Mouse (Mus musculus) kidney, postnatal 36 days (tissue): ENCODE data around the gene Olfr957.

Source experiments
- DNase-seq, 2 experiments: peaks; one replicate each; pipeline ENCODE4 v3.0.0; 2021 to 2022; ENCODE audit warnings: mixed read lengths in 2 of 2

Gene Olfr957

DNA sequence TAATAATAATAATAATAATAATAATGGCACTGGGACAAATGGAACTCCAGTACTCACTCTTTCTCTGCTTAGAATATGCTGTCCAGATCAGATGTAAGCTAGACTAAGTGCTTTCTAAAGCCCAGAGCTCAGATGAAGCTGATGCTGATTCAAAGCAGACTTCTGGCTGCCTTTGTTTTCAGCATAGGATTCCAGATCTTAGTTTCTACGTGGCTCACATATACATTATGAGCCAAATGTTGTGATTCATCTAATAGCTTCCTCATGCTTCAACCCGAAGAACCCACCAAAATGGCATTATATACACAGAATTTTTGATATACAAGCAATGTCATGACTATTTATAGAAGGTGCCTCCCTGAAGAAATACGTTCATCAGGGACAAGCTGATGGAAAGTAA is at the start of gene Olfr957:
Olfr957 (minus strand) TSS at position 279 of the 400 bp plus-strand sequence.
- no peak for DNase-seq

DNA sequence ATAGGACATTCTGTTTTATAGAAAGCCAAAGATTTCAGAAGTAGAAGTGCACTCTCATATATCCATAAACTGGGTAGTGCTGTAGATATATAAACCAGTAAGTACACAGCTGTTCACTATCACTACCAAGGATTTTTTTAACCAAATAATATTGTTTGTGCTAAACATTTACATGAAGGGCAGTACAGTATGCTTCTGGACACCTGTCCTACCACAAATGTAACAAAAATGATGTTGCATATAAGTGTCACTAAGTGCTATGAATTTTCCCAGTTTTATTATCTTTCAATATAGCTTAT is 42.7 kb upstream of the Olfr957 start:
- no peak for DNase-seq

DNA sequence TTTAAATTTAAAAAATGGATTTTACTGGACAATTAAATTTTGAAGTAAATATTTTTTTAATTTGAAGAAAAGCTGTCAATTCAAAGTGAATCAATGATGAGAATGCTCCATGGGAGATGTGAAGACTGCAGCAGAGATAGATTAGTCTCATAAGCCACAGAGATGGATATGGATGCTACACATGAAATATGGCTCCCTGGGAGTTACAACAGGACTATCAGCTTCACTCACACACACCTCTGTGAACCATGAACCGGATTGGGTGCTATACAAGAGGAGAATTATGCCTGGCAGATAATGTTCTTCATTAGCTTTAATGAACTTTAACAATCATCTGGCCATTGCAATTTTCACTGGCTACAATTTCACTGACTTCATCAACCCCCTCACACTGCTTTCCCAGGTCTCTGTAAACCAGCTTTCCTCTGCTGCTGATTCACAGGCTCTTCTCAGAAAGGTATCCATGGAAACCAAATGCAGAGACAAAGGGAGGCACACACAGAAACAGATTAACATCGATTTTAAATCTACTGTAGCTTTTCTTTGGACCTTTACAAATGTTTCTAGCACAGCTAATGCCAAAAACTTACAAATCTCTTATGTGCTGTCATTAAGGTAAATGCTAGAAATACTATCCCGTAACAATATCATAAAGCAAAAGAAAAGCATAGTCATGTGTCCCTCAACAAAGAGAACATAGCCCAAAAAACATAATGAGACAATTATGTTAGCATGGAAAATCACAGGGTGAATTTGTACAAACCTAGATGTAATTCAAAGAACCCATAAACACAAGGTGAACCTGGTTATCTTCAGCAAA is 42.1 kb upstream of the Olfr957 start:
- no peak for DNase-seq

DNA sequence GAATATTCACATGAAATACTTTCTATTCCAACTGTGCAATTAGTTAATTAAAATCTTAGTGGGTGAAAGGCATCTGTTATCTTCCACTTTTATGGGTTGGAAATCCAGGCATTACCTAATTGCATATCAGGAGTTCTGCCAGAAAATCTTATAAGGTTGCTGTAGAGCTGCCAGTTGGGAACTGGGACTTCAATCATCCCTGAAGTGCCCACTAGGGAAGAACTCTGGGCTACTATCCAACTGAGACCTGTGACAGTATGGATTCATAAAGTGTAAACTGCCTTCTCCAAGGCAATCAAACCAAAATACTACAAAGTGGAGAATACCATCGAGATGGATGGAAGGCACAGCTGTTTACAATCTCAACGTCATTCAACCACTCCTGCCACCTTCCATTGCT is 38.3 kb upstream of the Olfr957 start, which contains the start of gene Olfr958:
Olfr958 (minus strand) TSS at position 109 of the 400 bp plus-strand sequence.
- DNase-seq = no peak

DNA sequence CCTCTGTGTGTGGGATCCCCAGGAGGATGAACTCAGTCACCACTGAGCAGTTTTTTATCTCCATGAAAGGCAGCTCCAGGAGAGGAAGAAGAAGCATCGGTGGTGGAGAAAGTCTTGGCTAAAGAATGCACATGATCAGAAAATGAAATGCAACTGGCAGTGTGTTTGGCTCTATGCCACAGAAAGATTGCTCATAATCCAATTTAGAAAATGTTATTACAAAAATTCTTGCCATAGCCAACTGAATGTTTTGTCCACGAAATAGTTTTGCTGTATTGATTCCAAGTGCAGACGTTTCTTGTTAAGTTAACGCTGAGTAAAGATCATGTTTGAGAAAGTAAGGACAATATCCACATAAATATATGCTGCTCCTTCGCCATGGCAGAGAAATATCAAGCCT is 35.2 kb upstream of the Olfr957 start:
- DNase-seq = no peak

DNA sequence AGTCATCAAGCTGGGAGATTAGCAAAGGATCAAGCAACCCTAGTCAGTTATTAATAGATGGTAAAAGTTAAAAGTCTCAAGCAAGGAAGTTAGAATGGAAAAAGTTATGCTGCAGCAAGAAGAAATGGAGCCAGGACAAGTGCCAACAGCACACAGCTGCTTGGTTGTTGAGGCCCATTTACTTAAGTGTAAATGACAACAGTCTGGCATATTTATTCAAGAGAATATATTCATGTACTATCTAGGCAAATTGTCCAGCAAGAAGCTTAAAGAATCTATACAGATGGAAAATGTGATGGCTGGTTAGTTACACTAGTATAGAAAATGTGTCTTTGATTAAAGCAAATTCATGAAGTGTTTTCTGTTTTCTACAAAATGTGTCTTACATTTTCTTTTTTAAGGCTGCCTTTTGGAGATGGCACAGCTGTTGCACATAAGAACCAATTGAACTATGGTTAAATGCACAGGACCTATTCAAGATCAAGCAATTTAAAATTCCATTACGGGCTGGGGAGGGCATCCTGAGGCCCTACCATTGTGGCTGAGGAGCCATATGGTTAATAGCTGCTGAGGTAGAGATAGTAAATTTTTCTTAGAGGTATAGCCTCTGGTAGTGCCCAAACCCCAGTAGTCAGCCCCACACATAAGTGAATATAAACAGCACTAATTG is 8.1 kb upstream of the Olfr957 start:
- no peak for DNase-seq

DNA sequence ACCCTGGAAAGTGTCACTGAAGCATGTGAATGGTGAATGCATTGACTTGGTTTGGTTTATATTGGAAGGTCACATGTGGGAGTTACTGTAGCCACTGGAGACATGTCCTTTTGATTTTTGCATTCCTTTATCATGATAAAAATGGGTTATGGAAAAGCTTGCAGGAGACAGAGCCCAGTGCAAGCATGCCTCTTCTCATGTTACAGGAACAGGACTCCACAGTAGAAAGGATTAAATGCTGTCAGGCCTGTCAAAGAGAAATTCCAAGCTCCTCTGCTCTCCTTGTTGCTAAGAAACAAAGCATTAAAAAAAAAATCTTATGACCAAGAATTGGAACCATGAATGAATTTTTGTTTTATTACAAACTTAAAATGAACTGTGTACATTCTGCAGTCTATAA is 3.0 kb upstream of the Olfr957 start:
- no peak for DNase-seq

DNA sequence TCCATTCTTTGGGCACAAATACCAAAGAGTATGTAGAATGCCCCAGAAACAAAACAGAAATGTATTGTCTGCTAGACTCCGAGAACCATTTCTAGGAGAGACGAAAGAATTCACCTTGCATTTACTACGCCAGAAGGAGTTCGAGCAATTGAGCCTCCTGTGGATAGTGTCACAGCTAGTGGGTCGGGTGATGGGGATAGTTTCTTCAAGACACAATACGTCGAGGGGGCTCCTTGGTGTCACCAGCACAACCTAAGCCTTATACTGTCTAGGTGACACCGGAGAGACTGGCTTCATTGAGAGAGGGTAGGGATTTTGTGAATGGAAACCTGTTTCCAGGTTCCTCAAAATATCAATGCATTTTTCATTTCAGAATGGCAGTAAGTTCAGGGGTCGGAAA is 6.2 kb downstream of the Olfr957 start:
- no peak for DNase-seq

DNA sequence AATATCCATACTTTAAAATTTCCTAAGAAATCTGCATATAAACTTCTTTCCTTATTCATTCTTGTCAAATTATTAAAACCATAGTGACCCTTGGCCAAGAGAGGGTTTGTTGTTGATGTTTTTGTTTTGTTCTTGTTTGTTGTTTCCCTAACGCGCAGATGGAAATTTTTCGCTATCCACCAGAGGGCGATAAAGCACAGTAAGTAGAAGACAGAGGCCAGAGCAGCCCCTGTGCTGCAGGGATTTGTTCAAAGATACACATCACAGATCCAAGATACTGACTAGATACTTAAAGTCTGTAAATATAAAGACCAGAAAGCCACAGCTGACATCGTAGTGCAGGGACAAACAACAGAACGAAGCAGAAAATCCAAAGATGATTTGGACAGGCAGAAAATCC is 6.6 kb downstream of the Olfr957 start:
- DNase-seq = peak; percentile 27 to 73

DNA sequence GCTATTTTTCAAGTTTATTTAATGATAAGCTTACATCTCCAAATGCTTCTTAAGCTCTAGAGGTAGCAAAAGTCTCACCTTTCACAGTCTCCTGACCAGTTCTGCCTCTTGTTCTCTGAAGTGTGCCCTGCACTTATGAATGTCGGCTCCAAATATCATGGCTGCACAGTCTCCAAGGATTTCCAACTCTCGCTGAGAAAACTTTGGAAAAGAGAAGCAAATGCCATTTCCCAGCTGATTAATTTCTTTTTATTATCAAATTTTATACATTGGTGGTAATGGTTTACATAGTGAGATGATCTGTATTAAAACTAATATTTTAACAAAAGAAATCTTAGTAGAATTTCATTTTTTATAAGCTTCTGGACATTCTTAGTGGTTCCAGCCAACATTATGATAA is 21.7 kb downstream of the Olfr957 start, which contains the start of gene Olfr44:
Olfr44 (minus strand) TSS at position 101 of the 400 bp plus-strand sequence.
- no peak for DNase-seq

DNA sequence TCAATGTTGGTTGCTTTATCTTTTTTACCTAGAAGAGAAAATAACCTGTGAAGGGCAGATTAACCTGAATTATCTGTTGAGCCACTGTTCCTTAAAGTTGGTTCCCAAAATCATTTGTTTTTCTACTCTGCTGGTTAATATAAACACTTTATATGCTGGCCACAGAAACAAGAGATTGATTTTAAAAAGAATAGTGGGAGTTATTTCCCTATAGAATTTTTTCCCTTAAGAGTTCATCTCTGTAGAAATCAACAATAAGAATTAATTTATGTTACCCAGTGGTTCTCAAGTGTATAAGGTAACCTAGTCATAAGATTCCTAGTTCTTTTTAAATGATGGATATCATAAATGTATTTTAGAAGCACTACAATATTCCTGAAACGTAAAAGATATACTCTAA is 43.8 kb downstream of the Olfr957 start, which contains the start of gene Olfr955:
Olfr955 (minus strand) TSS at position 101 of the 400 bp plus-strand sequence.
- DNase-seq = no peak
